Mouse (Mus musculus) midbrain, embryonic 11.5 days (tissue): ENCODE measurements at regions not wholly inside any gene's neighbourhood (a gene's known extent, or its start where the extent isn't known, plus 50 kb on each side); places are given as distances from the start of the nearest gene placed in this dataset.

Experiments used
- ATAC-seq: fragments of 200-750 bp; cut with Nextera tagmentation; 2 replicates; pipeline ENCODE4 v1.8.0; 2017; ENCODE audit warnings: moderate TSS enrichment, moderate library complexity; ENCODE audit not compliant: low FRiP score
- DNase-seq: peaks from one replicate; pipeline ENCODE4 v3.0.0; 2015; ENCODE audit warnings: low spot score; ENCODE audit errors: missing footprints
- H3K27ac ChIP-seq: fragments of 300-500 bp; sonication (generic); 2 replicates; pipeline ENCODE4 v1.5.1; 2014; ENCODE audit warnings: low read depth, low read length
- H3K27me3 ChIP-seq: fragments of 300-500 bp; sonication (generic); 2 replicates; pipeline ENCODE4 v1.6.1; 2014; ENCODE audit warnings: mild to moderate bottlenecking, low read length, moderate library complexity, mixed read lengths; ENCODE audit not compliant: control insufficient read depth, insufficient read depth
- H3K36me3 ChIP-seq: fragments of 300-500 bp; sonication (generic); 2 replicates; pipeline ENCODE4 v1.6.1; 2014; ENCODE audit warnings: mild to moderate bottlenecking, low read length, moderate library complexity, mixed read lengths; ENCODE audit not compliant: control insufficient read depth, insufficient read depth
- H3K4me1 ChIP-seq: fragments of 300-500 bp; sonication (generic); 2 replicates; pipeline ENCODE4 v1.6.1; 2014; ENCODE audit warnings: low read length; ENCODE audit not compliant: control insufficient read depth, insufficient read depth
- H3K4me2 ChIP-seq: fragments of 300-500 bp; sonication (generic); 2 replicates; pipeline ENCODE4 v1.6.1; 2014; ENCODE audit warnings: mild to moderate bottlenecking, moderate library complexity
- H3K4me3 ChIP-seq: fragments of 300-500 bp; sonication (generic); 2 replicates; pipeline ENCODE4 v1.5.1; 2014; ENCODE audit warnings: low read depth, low read length
- H3K9ac ChIP-seq: fragments of 300-500 bp; sonication (generic); 2 replicates; pipeline ENCODE4 v1.6.1; 2014; ENCODE audit warnings: low read length
- H3K9me3 ChIP-seq: fragments of 300-500 bp; sonication (generic); 2 replicates; pipeline ENCODE4 v1.6.1; 2016; ENCODE audit warnings: low read length; ENCODE audit not compliant: control insufficient read depth
- WGBS: fragments of 180-500 bp; shearing (Covaris S2); extraction: QIAGEN DNeasy Blood & Tissue Kit; methylation state at CpG from one replicate; pipeline ENCODE4 v1.1.7; 2014; 5-methylcytosine and 5-hydroxymethylcytosine counted together

- Histone ChIP-seq H3K4me2 (no peak overlapping the region), H3K4me1 (no peaks in the 10 kb centered on the region), H3K9me3 (no peaks in the 10 kb centered on the region), H3K9ac (no peak overlapping the region), H3K36me3 (no peaks in the 10 kb centered on the region), H3K27ac (no peak overlapping the region), H3K4me3 (no peak overlapping the region), H3K27me3 (no peaks in the 10 kb centered on the region)
- WGBS, result 40% methylated on average over 6 of the region's 6 CpGs
- peak; percentile 81 for DNase-seq
- peak; percentile 55; the same call in 1 of the 2 replicates for ATAC-seq
Measured at GRCm38 (mm10) chr1:169027706-169028105, 503.6 kb downstream of the Nuf2 start.

GRCm38 (mm10) chr1:169027241-169027640 lies 504.0 kb downstream of the Nuf2 start:
- Histone ChIP-seq H3K27me3 (no peaks in the 10 kb centered on the region), H3K36me3 (no peaks in the 10 kb centered on the region), H3K9me3 (no peaks in the 10 kb centered on the region), H3K27ac (no peak overlapping the region), H3K4me1 (no peaks in the 10 kb centered on the region), H3K4me3 (no peak overlapping the region), H3K9ac (no peak overlapping the region), H3K4me2 (no peak overlapping the region)
- WGBS, result 95% methylated on average over 3 of the region's 3 CpGs
- DNase-seq (peak; percentile 75), ATAC-seq (no peak)

- Histone ChIP-seq H3K4me1 (no peaks in the 10 kb centered on the region), H3K27me3 (no peaks in the 10 kb centered on the region), H3K4me2 (no peak overlapping the region), H3K9ac (no peak overlapping the region), H3K4me3 (no peak overlapping the region), H3K9me3 (no peaks in the 10 kb centered on the region), H3K27ac (no peak overlapping the region), H3K36me3 (no peaks in the 10 kb centered on the region)
- no peak for DNase-seq
- WGBS, result 92% methylated on average over 4 of the region's 4 CpGs
- ATAC-seq, result no peak
Measured at GRCm38 (mm10) chr1:169024531-169024930, 506.7 kb downstream of the Nuf2 start.

GRCm38 (mm10) chr1:168991506-168992244 lies 539.6 kb downstream of the Nuf2 start:
- 82% methylated on average over 14 of the region's 14 CpGs for WGBS
- Histone ChIP-seq H3K27ac (no peak overlapping the region), H3K4me2 (no peak overlapping the region), H3K4me1 (no peaks in the 10 kb centered on the region), H3K9me3 (no peaks in the 10 kb centered on the region), H3K36me3 (no peaks in the 10 kb centered on the region), H3K27me3 (no peaks in the 10 kb centered on the region), H3K4me3 (no peak overlapping the region), H3K9ac (no peak overlapping the region)
- DNase-seq, result no peak
- no peak for ATAC-seq

GRCm38 (mm10) chr1:168975037-168975698 lies 543.1 kb upstream of the Pbx1 start:
- Histone ChIP-seq H3K9ac (no peak overlapping the region), H3K9me3 (no peaks in the 10 kb centered on the region), H3K4me1 (no peaks in the 10 kb centered on the region), H3K27ac (no peak overlapping the region), H3K36me3 (no peaks in the 10 kb centered on the region), H3K4me2 (no peak overlapping the region), H3K27me3 (no peaks in the 10 kb centered on the region), H3K4me3 (no peak overlapping the region)
- ATAC-seq (no peak), DNase-seq (no peak)
- WGBS, result 81% methylated on average over 8 of the region's 8 CpGs

- DNase-seq (peak; percentile 87), ATAC-seq (no peak)
- peaks cover 6% of the 10 kb centered on the region; the same call in 1 of the 2 replicates for H3K4me1 ChIP-seq
- H3K4me2 ChIP-seq, result no peak overlapping the region
- H3K4me3 ChIP-seq, result no peak overlapping the region
- H3K9ac ChIP-seq, result no peak overlapping the region
- no peaks in the 10 kb centered on the region for H3K9me3 ChIP-seq
- 37% methylated on average over 5 of the region's 5 CpGs for WGBS
- no peaks in the 10 kb centered on the region for H3K36me3 ChIP-seq
- H3K27ac ChIP-seq, result no peak overlapping the region
- H3K27me3 ChIP-seq, result no peaks in the 10 kb centered on the region
Measured at GRCm38 (mm10) chr1:168969402-168969801, 537.3 kb upstream of the Pbx1 start.

- peaks cover 6% of the 10 kb centered on the region; the same call in 1 of the 2 replicates for H3K4me1 ChIP-seq
- H3K36me3 ChIP-seq, result no peaks in the 10 kb centered on the region
Measured at GRCm38 (mm10) chr1:168967334-168967733, 535.3 kb upstream of the Pbx1 start.

GRCm38 (mm10) chr1:168964467-168964904 lies 532.4 kb upstream of the Pbx1 start:
- Histone ChIP-seq H3K4me2 (no peak overlapping the region), H3K27ac (no peak overlapping the region), H3K9me3 (no peaks in the 10 kb centered on the region), H3K4me1 (peaks cover 5% of the 10 kb centered on the region; the same call in 1 of the 2 replicates), H3K4me3 (no peak overlapping the region), H3K9ac (no peak overlapping the region), H3K27me3 (no peaks in the 10 kb centered on the region), H3K36me3 (no peaks in the 10 kb centered on the region)
- DNase-seq (peak; percentile 90), ATAC-seq (peak; percentile 78)
- WGBS, result 24% methylated on average over 6 of the region's 6 CpGs

More at GRCm38 (mm10) chr1:168967334-168967733, 535.3 kb upstream of the Pbx1 start:
- WGBS, result 94% methylated on average over 2 of the region's 2 CpGs
- DNase-seq (no peak), ATAC-seq (no peak)
- no peak overlapping the region for H3K4me2 ChIP-seq
- H3K4me3 ChIP-seq, result no peak overlapping the region
- H3K27ac ChIP-seq, result no peak overlapping the region
- H3K9me3 ChIP-seq, result no peaks in the 10 kb centered on the region
- no peaks in the 10 kb centered on the region for H3K27me3 ChIP-seq
- H3K9ac ChIP-seq, result no peak overlapping the region

- Histone ChIP-seq H3K27ac (no peak overlapping the region), H3K36me3 (no peaks in the 10 kb centered on the region), H3K4me3 (no peak overlapping the region), H3K27me3 (no peaks in the 10 kb centered on the region), H3K9me3 (no peaks in the 10 kb centered on the region), H3K4me2 (no peak overlapping the region), H3K4me1 (no peaks in the 10 kb centered on the region), H3K9ac (no peak overlapping the region)
- ATAC-seq, result no peak
- DNase-seq, result no peak
Measured at GRCm38 (mm10) chr1:168950947-168951346, 518.9 kb upstream of the Pbx1 start.
